ENCODE assay signal across 23 mouse cellular contexts in the genomic region with DNA sequence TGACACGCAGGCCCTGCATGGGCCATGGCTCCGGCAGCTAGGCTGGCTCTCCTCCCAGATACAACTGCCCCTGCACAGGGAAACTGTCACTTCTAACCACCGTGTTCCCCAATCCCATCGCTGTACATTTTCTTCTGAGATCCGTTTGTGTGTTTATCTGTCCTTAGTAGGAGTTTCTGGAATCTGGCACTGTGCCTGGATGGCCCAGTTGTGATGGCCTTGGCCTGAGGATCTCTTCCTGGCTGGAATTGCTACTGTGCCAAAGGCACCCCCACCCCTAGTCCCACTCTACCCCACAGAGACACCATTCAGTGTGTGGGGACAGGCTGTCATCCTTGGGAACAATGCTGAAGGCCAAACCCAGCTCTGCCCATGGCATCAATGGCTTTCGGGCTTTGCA. TPM values are rescaled to one million over a fixed set of nuclear protein-coding genes. Genes with fewer than 3 reads are reported as not detected.
A peak's percentile ranks its signal among the peaks of the same experiment; 100 is the strongest.
DNase-seq lines count a peak whose midpoint lies in the region; ATAC-seq lines count a peak whose summit lies in the region.
"Had no signal": no experiment of that assay in that cellular context is flagged by ENCODE, and none has a peak within 500 bp of the region (broad histone marks: within the 10 kb centered on the region; RNA-seq: fewer than 3 reads in every experiment).

No protein-coding gene starts in this region.

- H3K4me2 ChIP-seq in liver, embryonic 12.5 days = no peak overlapping the region
- H3K4me2 ChIP-seq: forebrain, embryonic 15.5 days; heart, embryonic 12.5 days; limb, embryonic 12.5 days; stomach, embryonic 15.5 days had no signal

- H3K9ac ChIP-seq in liver, embryonic 12.5 days = no peak overlapping the region
- H3K9ac ChIP-seq: forebrain, embryonic 15.5 days; heart, embryonic 12.5 days; limb, embryonic 12.5 days; stomach, embryonic 15.5 days had no signal

- H3K9me3 ChIP-seq in liver, embryonic 12.5 days (replicated peaks) = no peaks in the 10 kb centered on the region
- H3K9me3 ChIP-seq in megakaryocyte, embryonic 14.5 days = no peaks in the 10 kb centered on the region
- H3K9me3 ChIP-seq: embryonic facial prominence, embryonic 10.5 days; forebrain, embryonic 15.5 days; limb, embryonic 12.5 days; stomach, embryonic 15.5 days had no signal

- no peak overlapping the region for H3K4me3 ChIP-seq in liver, embryonic 12.5 days
- peak overlapping the region; percentile 42 for H3K4me3 ChIP-seq in megakaryocyte, embryonic 14.5 days (replicated peaks)
- H3K4me3 ChIP-seq: embryonic facial prominence, embryonic 10.5 days; erythroblast, embryonic 14.5 days; forebrain, embryonic 15.5 days; heart, embryonic 12.5 days; limb, embryonic 12.5 days; stomach, embryonic 15.5 days had no signal

- H3K36me3 ChIP-seq in liver, embryonic 12.5 days = peaks cover 4% of the 10 kb centered on the region; the same call in 1 of the 2 replicates
- peaks cover 16% of the 10 kb centered on the region for H3K36me3 ChIP-seq in megakaryocyte, embryonic 14.5 days (replicated peaks; ENCODE audit: low read length)
- H3K36me3 ChIP-seq: forebrain, embryonic 15.5 days; stomach, embryonic 15.5 days had no signal

- 86% methylated on average over 6 of the region's 6 CpGs for WGBS in liver, embryonic 12.5 days (ENCODE audit: insufficient replicate concordance)

- H3K4me1 ChIP-seq in liver, embryonic 12.5 days = peaks cover 86% of the 10 kb centered on the region
- peaks cover 85% of the 10 kb centered on the region for H3K4me1 ChIP-seq in megakaryocyte, embryonic 14.5 days
- H3K4me1 ChIP-seq: forebrain, embryonic 15.5 days; limb, embryonic 12.5 days had no signal

- H3K27ac ChIP-seq in liver, embryonic 12.5 days = peak overlapping the region; percentile 54
- H3K27ac ChIP-seq: embryonic facial prominence, embryonic 10.5 days; forebrain, embryonic 15.5 days; limb, embryonic 12.5 days; stomach, embryonic 15.5 days had no signal

- no peak for ATAC-seq in liver, embryonic 12.5 days
- no peak for ATAC-seq in megakaryocyte, adult 5-6 weeks (ENCODE audit: poor library complexity, severe bottlenecking)
- ATAC-seq: activated CD4-positive, CD25-positive, alpha-beta regulatory T cell, adult 4 months; forebrain, embryonic 15.5 days; Patski had no signal

- no peak for DNase-seq in liver
- DNase-seq in adrenal gland, postnatal 36 days = peak; percentile 44 to 66
- DNase-seq in thymus, postnatal 25 days = no peak
- no peak for DNase-seq in kidney, adult 18-20 months
- DNase-seq: cerebellum, adult 2 months; kidney, adult 9 months; kidney, postnatal 36 days; spleen, adult 18-20 months had no signal

- H3K27me3 ChIP-seq in liver, embryonic 12.5 days (replicated peaks) = peaks cover 23% of the 10 kb centered on the region
- H3K27me3 ChIP-seq in megakaryocyte, embryonic 14.5 days (replicated peaks) = no peaks in the 10 kb centered on the region
- H3K27me3 ChIP-seq: Patski had no signal

RNA-seq across cellular contexts. Expression of a gene that starts 3.8 kb away (rescaled TPM):
- 1.6 TPM in 2 replicates for polyA plus RNA-seq in liver, embryonic 12.5 days (2016; fragmentation: Nextera tagmentation; extraction: Ambion mirVana)
- 4.6 and 27.1 TPM in 2 replicates for polyA plus RNA-seq in megakaryocyte, embryonic 14.5 days (2012; ENCODE audit: insufficient read depth, low replicate concordance)
- total RNA-seq in megakaryocyte, adult 5-6 weeks (2015) = not detected in 2 replicates
- not detected in 2 replicates for total RNA-seq in megakaryocyte, adult 5-6 weeks (2017)
- total RNA-seq in adrenal gland, postnatal 36 days (2021) = under 1 TPM; 0.20 to 0.23 TPM
- total RNA-seq: megakaryocyte progenitor cell, adult 5-6 weeks had no signal
- polyA plus RNA-seq: Patski had no signal

RNA-seq across cellular contexts. Expression of a gene that starts 10.2 kb away (rescaled TPM):
- not detected in 2 replicates for polyA plus RNA-seq in liver, embryonic 12.5 days (2016; fragmentation: Nextera tagmentation; extraction: Ambion mirVana)
- not detected in 2 replicates for polyA plus RNA-seq in megakaryocyte, embryonic 14.5 days (2012; ENCODE audit: insufficient read depth, low replicate concordance)
- total RNA-seq in megakaryocyte, adult 5-6 weeks (2015) = not detected in 2 replicates
- total RNA-seq in megakaryocyte, adult 5-6 weeks (2017) = 0.18 TPM in 1 of 2 replicates, not detected in the other
- not detected for total RNA-seq in adrenal gland, postnatal 36 days (2021)
- total RNA-seq: gastrocnemius, postnatal 4 days; heart, postnatal 25 days; layer of hippocampus, postnatal 10 days; megakaryocyte progenitor cell, adult 5-6 weeks had no signal
- polyA plus RNA-seq: activated CD4-positive, CD25-positive, alpha-beta regulatory T cell, adult 4 months; cerebellum, adult 2 months; embryonic facial prominence, embryonic 10.5 days; erythroblast, embryonic 14.5 days; forebrain, embryonic 15.5 days; heart, embryonic 12.5 days; Patski; stomach, embryonic 15.5 days had no signal

RNA-seq across cellular contexts. Expression of a gene that starts 10.7 kb away (rescaled TPM):
- polyA plus RNA-seq in liver, embryonic 12.5 days (2016; fragmentation: Nextera tagmentation; extraction: Ambion mirVana) = 75.6 and 80.9 TPM in 2 replicates
- 8.5 and 30.7 TPM in 2 replicates for polyA plus RNA-seq in megakaryocyte, embryonic 14.5 days (2012; ENCODE audit: insufficient read depth, low replicate concordance)
- 17.6 and 18.3 TPM in 2 replicates for total RNA-seq in megakaryocyte, adult 5-6 weeks (2015)
- 15.2 and 15.6 TPM in 2 replicates for total RNA-seq in megakaryocyte, adult 5-6 weeks (2017)
- 10 to 100 TPM; 21.6 to 22.7 TPM for total RNA-seq in adrenal gland, postnatal 36 days (2021)

RNA-seq across cellular contexts. Expression of a gene that starts 24.7 kb away (rescaled TPM):
- 47.7 and 48.9 TPM in 2 replicates for polyA plus RNA-seq in liver, embryonic 12.5 days (2016; fragmentation: Nextera tagmentation; extraction: Ambion mirVana)
- polyA plus RNA-seq in megakaryocyte, embryonic 14.5 days (2012; ENCODE audit: insufficient read depth, low replicate concordance) = 26.5 and 40.1 TPM in 2 replicates
- total RNA-seq in megakaryocyte, adult 5-6 weeks (2015) = 9.7 and 10.1 TPM in 2 replicates
- 18.2 and 20.9 TPM in 2 replicates for total RNA-seq in megakaryocyte, adult 5-6 weeks (2017)
- total RNA-seq in adrenal gland, postnatal 36 days (2021) = 10 to 100 TPM; 31.2 to 45.8 TPM

RNA-seq across cellular contexts. Expression of a gene that starts 40.5 kb away (rescaled TPM):
- polyA plus RNA-seq in liver, embryonic 12.5 days (2016; fragmentation: Nextera tagmentation; extraction: Ambion mirVana) = 21.8 and 23.3 TPM in 2 replicates
- polyA plus RNA-seq in megakaryocyte, embryonic 14.5 days (2012; ENCODE audit: insufficient read depth, low replicate concordance) = 42.9 and 56.6 TPM in 2 replicates
- total RNA-seq in megakaryocyte, adult 5-6 weeks (2015) = 25.5 and 41.7 TPM in 2 replicates
- 15.9 and 31.2 TPM in 2 replicates for total RNA-seq in megakaryocyte, adult 5-6 weeks (2017)
- total RNA-seq in adrenal gland, postnatal 36 days (2021) = 10 to 100 TPM; 51.3 to 54.3 TPM

Comparison
In these comparisons a context has a peak if more than half of its experiments do, and no peak if none do; other contexts are left out.
1. DNase-seq: peak in adrenal gland, postnatal 36 days (2 of 2); none in liver (single experiment), thymus, postnatal 25 days (single experiment) and kidney, adult 18-20 months (single experiment).